Mouse (Mus musculus) limb, embryonic 15.5 days (tissue): ENCODE data around the gene Gm20388. TPM values are rescaled to one million over a fixed set of nuclear protein-coding genes. Genes with fewer than 3 reads are reported as not detected.
A peak's percentile ranks its signal among the peaks of the same experiment; 100 is the strongest.

ENCODE experiments used
- ATAC-seq: fragments of 200-750 bp; cut with Nextera tagmentation; 2 replicates; pipeline ENCODE4 v1.8.0; 2017; ENCODE audit warnings: low read depth, moderate TSS enrichment; ENCODE audit not compliant: insufficient number of reproducible peaks, low FRiP score, low TSS enrichment
- H3K27ac ChIP-seq: fragments of 300-500 bp; sonication (generic); 2 replicates; pipeline ENCODE4 v1.5.1; 2015; ENCODE audit warnings: moderate library complexity, mild to moderate bottlenecking, inconsistent platforms
- H3K27me3 ChIP-seq: fragments of 300-500 bp; sonication (generic); 2 replicates; pipeline ENCODE4 v1.6.1; 2015; ENCODE audit warnings: inconsistent platforms
- H3K36me3 ChIP-seq: fragments of 300-500 bp; sonication (generic); 2 replicates; pipeline ENCODE4 v1.6.1; 2015; ENCODE audit warnings: inconsistent platforms
- H3K4me1 ChIP-seq: fragments of 300-500 bp; sonication (generic); 2 replicates; pipeline ENCODE4 v1.6.1; 2015; ENCODE audit warnings: inconsistent platforms
- H3K4me2 ChIP-seq: fragments of 300-500 bp; sonication (generic); 2 replicates; pipeline ENCODE4 v1.6.1; 2015; ENCODE audit warnings: mild to moderate bottlenecking, inconsistent platforms
- H3K4me3 ChIP-seq: fragments of 300-500 bp; sonication (generic); 2 replicates; pipeline ENCODE4 v1.5.1; 2015; ENCODE audit warnings: mild to moderate bottlenecking, inconsistent platforms
- H3K9ac ChIP-seq: fragments of 300-500 bp; sonication (generic); 2 replicates; pipeline ENCODE4 v1.6.1; 2015; ENCODE audit warnings: inconsistent platforms
- H3K9me3 ChIP-seq: fragments of 300-500 bp; sonication (generic); 2 replicates; pipeline ENCODE4 v1.6.1; 2016; ENCODE audit warnings: inconsistent platforms
- WGBS: fragments of 180-500 bp; shearing (Covaris S2); methylation state at CpG from one replicate; pipeline ENCODE4 v1.1.7; 2015; 5-methylcytosine and 5-hydroxymethylcytosine counted together
- polyA plus RNA-seq: library from polyadenylated mRNA; unstranded; fragments of >200 nt; fragmentation: Nextera tagmentation; extraction: Ambion mirVana; gene quantifications from 2 replicates; pipeline ENCODE4 v1.2.1, GENCODE M21; 2015

The Gm20388 gene
- polyA plus RNA-seq, 1 experiment from 2014 or later, result 4.9 TPM

DNA sequence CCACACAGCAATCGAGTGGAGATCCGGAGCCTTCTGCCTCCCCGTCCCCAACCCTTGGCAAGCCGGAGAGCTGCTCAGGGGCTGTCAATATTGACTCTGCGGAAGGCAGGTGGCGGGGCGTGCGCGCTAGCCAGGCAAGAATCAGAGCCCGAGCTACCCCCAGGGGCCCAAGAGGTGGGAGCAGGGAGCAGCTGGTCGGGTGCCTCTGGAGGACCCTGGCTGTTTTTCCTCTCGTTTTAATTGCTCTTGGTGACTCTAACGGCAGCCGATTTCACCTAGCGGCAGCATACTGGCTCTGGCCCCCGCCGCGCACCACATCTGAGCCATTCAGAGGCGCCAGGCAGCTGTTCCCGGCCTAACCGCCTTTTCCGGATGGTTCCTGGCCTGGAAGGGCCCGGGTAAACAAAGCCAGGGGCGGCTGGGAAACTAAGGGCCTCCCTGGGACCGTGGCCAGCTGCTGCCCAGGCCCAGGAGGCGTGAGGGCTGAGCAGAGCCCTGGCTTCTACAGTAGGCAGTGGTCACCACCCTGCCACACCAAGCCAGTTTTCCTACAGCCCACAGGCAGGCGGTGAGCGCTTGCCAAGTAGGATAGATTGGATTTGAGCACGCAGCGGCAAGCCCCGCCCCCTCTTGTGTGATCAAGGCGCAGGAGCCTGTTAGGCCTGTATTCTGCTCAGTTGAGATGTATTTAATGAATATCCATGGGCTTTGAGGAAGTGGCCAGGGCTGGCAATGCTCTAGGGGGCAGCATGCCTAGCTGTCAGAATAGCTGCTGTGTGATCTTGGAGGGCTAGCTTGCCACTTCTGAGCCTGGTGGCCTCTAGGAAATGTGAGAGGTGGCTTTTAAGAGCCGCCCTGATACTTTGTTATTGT lies 506.1 kb downstream of the Gm20388 start:
- no peaks in the 10 kb centered on the region for H3K27me3 ChIP-seq
- peak overlapping the region; percentile 92 for H3K27ac ChIP-seq
- ATAC-seq, result peak; percentile 77
- 0 out of 2 replicates have a peak overlapping the region, but pooled peaks have one; percentile 14 for H3K9ac ChIP-seq
- H3K4me1 ChIP-seq, result peaks cover 86% of the 10 kb centered on the region
- peak overlapping the region; percentile 10 for H3K4me3 ChIP-seq
- no peaks in the 10 kb centered on the region for H3K36me3 ChIP-seq
- 4% methylated on average over 33 of the region's 33 CpGs for WGBS
- peak overlapping the region; percentile 46 for H3K4me2 ChIP-seq
- no peaks in the 10 kb centered on the region for H3K9me3 ChIP-seq

DNA sequence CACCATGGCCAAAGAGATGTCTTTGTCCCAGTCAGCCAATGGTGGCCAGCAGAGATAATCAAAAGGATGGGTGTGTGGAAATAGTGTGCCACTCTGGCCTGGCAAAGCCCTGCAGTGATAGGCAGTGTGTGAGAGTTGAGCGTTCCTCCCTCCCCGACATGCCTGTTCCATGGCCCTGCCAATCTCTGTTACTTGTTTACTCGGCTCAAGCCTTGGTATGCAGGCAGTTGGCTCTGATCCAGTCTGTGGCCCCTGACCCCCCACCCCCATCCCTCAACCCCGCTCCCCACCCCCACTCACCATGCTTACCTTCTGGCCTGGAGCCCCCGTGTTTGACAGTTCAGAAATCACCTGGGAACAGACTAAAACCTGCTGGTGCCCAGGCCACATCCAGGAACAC lies 507.5 kb downstream of the Gm20388 start:
- peaks cover 82% of the 10 kb centered on the region for H3K4me1 ChIP-seq
- H3K4me3 ChIP-seq, result no peak overlapping the region
- H3K27ac ChIP-seq, result no peak overlapping the region
- H3K9me3 ChIP-seq, result no peaks in the 10 kb centered on the region
- no peak overlapping the region for H3K4me2 ChIP-seq
- H3K9ac ChIP-seq, result no peak overlapping the region
- 46% methylated on average over 5 of the region's 5 CpGs for WGBS
- ATAC-seq, result no peak
- H3K36me3 ChIP-seq, result no peaks in the 10 kb centered on the region
- no peaks in the 10 kb centered on the region for H3K27me3 ChIP-seq

- Histone ChIP-seq H3K4me1 (peaks cover 85% of the 10 kb centered on the region), H3K4me3 (no peak overlapping the region), H3K9me3 (no peaks in the 10 kb centered on the region), H3K27ac (no peak overlapping the region), H3K36me3 (no peaks in the 10 kb centered on the region), H3K27me3 (no peaks in the 10 kb centered on the region), H3K9ac (no peak overlapping the region), H3K4me2 (no peak overlapping the region)
- no peak for ATAC-seq
- WGBS, result 80% methylated on average over 9 of the region's 9 CpGs
These were observed 509.0 kb downstream of the Gm20388 start for GRCm38 (mm10) chr8:120419675-120420074.

GRCm38 (mm10) chr8:120420226-120420625 lies 509.6 kb downstream of the Gm20388 start:
- H3K27ac ChIP-seq, result no peak overlapping the region
- H3K9ac ChIP-seq, result no peak overlapping the region
- 66% methylated on average over 5 of the region's 5 CpGs for WGBS

GRCm38 (mm10) chr8:120421638-120422037 lies 511.0 kb downstream of the Gm20388 start:
- Histone ChIP-seq H3K4me3 (no peak overlapping the region), H3K27me3 (no peaks in the 10 kb centered on the region), H3K4me2 (no peak overlapping the region), H3K36me3 (no peaks in the 10 kb centered on the region), H3K27ac (no peak overlapping the region), H3K9ac (no peak overlapping the region), H3K4me1 (peaks cover 88% of the 10 kb centered on the region), H3K9me3 (no peaks in the 10 kb centered on the region)
- no peak for ATAC-seq
- WGBS, result 37% methylated on average over 9 of the region's 9 CpGs

More at GRCm38 (mm10) chr8:120420226-120420625, 509.6 kb downstream of the Gm20388 start:
- no peaks in the 10 kb centered on the region for H3K9me3 ChIP-seq
- H3K36me3 ChIP-seq, result no peaks in the 10 kb centered on the region
- no peaks in the 10 kb centered on the region for H3K27me3 ChIP-seq
- no peak overlapping the region for H3K4me2 ChIP-seq
- peaks cover 88% of the 10 kb centered on the region for H3K4me1 ChIP-seq
- H3K4me3 ChIP-seq, result no peak overlapping the region
- no peak for ATAC-seq

- Histone ChIP-seq H3K27me3 (no peaks in the 10 kb centered on the region), H3K4me3 (no peak overlapping the region), H3K9me3 (no peaks in the 10 kb centered on the region), H3K27ac (no peak overlapping the region), H3K4me2 (no peak overlapping the region), H3K9ac (no peak overlapping the region), H3K4me1 (peaks cover 88% of the 10 kb centered on the region), H3K36me3 (no peaks in the 10 kb centered on the region)
- WGBS, result 79% methylated on average over 8 of the region's 8 CpGs
- no peak for ATAC-seq
These were observed 511.6 kb downstream of the Gm20388 start for GRCm38 (mm10) chr8:120422236-120422635.

DNA sequence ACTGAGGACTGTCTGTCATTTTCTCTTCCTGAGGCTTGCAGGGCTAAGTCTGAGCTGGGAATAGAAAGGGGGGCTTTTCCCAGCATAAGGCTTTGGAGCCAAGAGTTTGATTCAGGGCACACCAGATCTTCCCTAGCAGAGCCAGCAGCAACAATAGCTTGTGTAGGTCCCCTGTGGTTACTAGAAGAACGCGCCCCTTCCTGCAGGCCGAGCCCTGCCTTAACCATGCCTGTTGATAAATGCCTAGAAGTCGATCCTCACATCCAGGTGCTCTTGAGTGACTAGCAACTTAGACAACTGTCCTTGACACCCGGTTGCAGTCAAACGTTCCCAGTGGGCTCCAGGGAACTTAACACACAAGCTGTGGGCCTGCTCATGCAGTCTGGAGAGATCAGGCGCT lies 512.9 kb downstream of the Gm20388 start:
- peaks cover 88% of the 10 kb centered on the region for H3K4me1 ChIP-seq
- H3K9me3 ChIP-seq, result no peaks in the 10 kb centered on the region
- no peak overlapping the region for H3K4me2 ChIP-seq
- peak overlapping the region; percentile 13; the same call in 1 of the 2 replicates for H3K27ac ChIP-seq
- H3K27me3 ChIP-seq, result no peaks in the 10 kb centered on the region
- 42% methylated on average over 7 of the region's 7 CpGs for WGBS
- ATAC-seq, result no peak
- no peak overlapping the region for H3K9ac ChIP-seq
- H3K36me3 ChIP-seq, result no peaks in the 10 kb centered on the region
- no peak overlapping the region for H3K4me3 ChIP-seq

DNA sequence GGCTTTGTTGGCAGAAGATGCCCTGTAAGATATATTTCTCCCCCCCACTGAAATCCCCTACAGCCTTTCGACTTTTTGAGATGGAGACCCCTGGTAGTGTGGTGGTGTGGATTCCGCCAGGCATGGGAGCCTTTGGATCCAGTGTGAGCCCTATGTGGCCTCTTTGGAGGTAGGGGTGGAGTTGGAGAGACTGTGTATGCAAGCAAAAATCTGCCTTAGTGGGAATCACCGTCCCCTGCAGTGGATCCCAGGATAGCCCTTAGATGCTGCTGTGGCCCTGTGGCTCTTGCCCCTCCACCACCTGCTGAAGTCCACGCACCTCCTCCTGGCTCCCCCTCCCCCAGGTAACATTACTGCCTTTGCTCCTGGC lies 514.2 kb downstream of the Gm20388 start:
- Histone ChIP-seq H3K9me3 (no peaks in the 10 kb centered on the region), H3K27ac (peak overlapping the region; percentile 81), H3K36me3 (no peaks in the 10 kb centered on the region), H3K4me3 (no peak overlapping the region), H3K4me1 (peaks cover 79% of the 10 kb centered on the region), H3K27me3 (no peaks in the 10 kb centered on the region), H3K4me2 (peak overlapping the region; percentile 17; the same call in 1 of the 2 replicates), H3K9ac (no peak overlapping the region)
- ATAC-seq, result no peak
- WGBS, result 30% methylated on average over 4 of the region's 4 CpGs

- peaks cover 76% of the 10 kb centered on the region for H3K4me1 ChIP-seq
- H3K9me3 ChIP-seq, result no peaks in the 10 kb centered on the region
- H3K9ac ChIP-seq, result no peak overlapping the region
- H3K4me2 ChIP-seq, result peak overlapping the region; percentile 17; the same call in 1 of the 2 replicates
- no peak overlapping the region for H3K4me3 ChIP-seq
- peak overlapping the region; percentile 81 for H3K27ac ChIP-seq
- H3K36me3 ChIP-seq, result no peaks in the 10 kb centered on the region
- peak; percentile 41 for ATAC-seq
- 11% methylated on average over 8 of the region's 8 CpGs for WGBS
- no peaks in the 10 kb centered on the region for H3K27me3 ChIP-seq
These were observed 514.7 kb downstream of the Gm20388 start for GRCm38 (mm10) chr8:120425199-120425941.

GRCm38 (mm10) chr8:120426105-120426504 lies 515.5 kb downstream of the Gm20388 start:
- H3K4me1 ChIP-seq, result peaks cover 68% of the 10 kb centered on the region
- H3K27ac ChIP-seq, result 0 out of 2 replicates have a peak overlapping the region, but pooled peaks have one; percentile 17
- H3K4me2 ChIP-seq, result no peak overlapping the region
- no peaks in the 10 kb centered on the region for H3K27me3 ChIP-seq
- H3K4me3 ChIP-seq, result no peak overlapping the region
- H3K9me3 ChIP-seq, result no peaks in the 10 kb centered on the region
- H3K9ac ChIP-seq, result no peak overlapping the region
- 42% methylated on average over 1 of the region's 1 CpGs for WGBS
- ATAC-seq, result no peak
- no peaks in the 10 kb centered on the region for H3K36me3 ChIP-seq

DNA sequence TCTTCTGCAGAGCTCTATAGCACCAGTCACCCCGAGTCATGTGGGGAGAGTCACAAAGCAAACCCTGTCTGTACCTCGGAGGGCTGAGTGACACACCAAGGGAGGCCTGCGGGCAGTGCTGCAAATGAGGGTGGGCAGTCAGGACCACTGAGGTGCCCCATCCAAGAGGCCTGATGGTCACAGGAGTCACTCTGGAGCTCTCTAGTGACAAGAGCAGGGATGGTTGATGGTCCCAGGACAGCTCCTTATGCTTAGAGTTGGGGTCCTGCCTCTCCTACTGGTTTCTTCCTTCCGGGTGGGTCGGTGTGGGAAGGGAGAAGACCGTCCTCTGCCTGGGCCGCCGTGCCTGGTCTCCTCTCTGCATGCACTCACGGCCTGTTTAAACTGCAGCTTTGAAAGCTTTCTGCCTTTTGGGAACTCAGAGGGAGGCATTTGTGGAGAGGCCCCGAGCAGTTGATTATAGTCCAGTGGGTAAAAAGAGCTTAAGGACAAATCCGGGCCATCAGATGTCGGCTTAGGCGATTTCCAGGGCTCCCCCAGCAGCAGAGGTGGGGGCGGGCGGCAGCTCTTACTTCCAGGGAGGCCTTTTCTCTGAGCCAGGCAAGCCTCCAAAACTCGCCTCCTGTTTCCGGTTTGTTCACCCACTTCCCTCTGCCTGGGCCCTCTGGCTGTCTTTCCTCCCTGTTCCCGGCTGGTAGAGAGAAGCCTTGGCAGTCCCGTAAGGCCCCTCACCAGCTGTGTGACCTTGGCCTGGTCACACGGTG lies 516.2 kb downstream of the Gm20388 start:
- Histone ChIP-seq H3K27ac (peak overlapping the region; percentile 71), H3K4me1 (peaks cover 61% of the 10 kb centered on the region), H3K36me3 (no peaks in the 10 kb centered on the region), H3K9ac (no peak overlapping the region), H3K9me3 (no peaks in the 10 kb centered on the region), H3K27me3 (no peaks in the 10 kb centered on the region), H3K4me3 (no peak overlapping the region), H3K4me2 (no peak overlapping the region)
- 28% methylated on average over 20 of the region's 20 CpGs for WGBS
- no peak for ATAC-seq
